Mouse (Mus musculus): Measurements from ENCODE around the gene Foxp1. TPM values are rescaled to one million over a fixed set of nuclear protein-coding genes. Genes with fewer than 3 reads are reported as not detected.

The Foxp1 gene
- polyA plus RNA-seq, 1 experiment = 73.4 TPM

DNA sequence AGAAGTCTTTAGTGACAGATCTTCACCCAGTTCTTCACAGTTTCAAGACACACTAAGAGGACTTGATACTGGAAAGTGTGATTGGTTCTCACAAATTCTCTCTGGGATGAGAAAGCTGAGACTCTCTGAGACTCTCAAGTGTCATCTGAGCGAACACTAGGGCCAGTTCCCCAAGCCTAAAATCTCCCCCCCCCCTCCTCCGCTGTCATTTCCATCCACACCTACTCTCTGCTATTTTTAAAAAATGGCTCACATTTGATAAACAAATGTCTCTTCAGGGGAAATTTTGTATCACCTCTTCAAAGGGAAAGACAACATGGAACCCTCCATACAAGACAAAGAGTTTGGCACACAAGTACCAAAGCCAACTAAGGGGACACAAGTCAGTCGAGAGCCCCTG is 346.3 kb downstream of the Foxp1 start:
- no peak for TF ChIP-seq CTCF (IDR thresholded peaks at IDR 0.05; ENCODE audit: low read depth, low read length)
- no peak for TF ChIP-seq POLR2A (IDR thresholded peaks at IDR 0.05; ENCODE audit: borderline replicate concordance, low read depth, low read length)
- Histone ChIP-seq H3K4me1 (ENCODE audit: control insufficient read depth, insufficient read depth, low read length) (peaks cover 12% of the 10 kb centered on the region), H3K27ac (ENCODE audit: insufficient read depth, low read depth, low read length) (no peak overlapping the region), H3K4me3 (ENCODE audit: insufficient read depth, low read length) (no peak overlapping the region)

- Histone ChIP-seq H3K4me1 (ENCODE audit: control insufficient read depth, insufficient read depth, low read length) (peaks cover 13% of the 10 kb centered on the region), H3K4me3 (ENCODE audit: insufficient read depth, low read length) (no peak overlapping the region), H3K27ac (ENCODE audit: insufficient read depth, low read depth, low read length) (no peak overlapping the region)
- no peak for TF ChIP-seq CTCF (IDR thresholded peaks at IDR 0.05; ENCODE audit: low read depth, low read length)
- no peak for TF ChIP-seq POLR2A (IDR thresholded peaks at IDR 0.05; ENCODE audit: borderline replicate concordance, low read depth, low read length)
Measured at GRCm38 (mm10) chr6:99175377-99175776, 347.1 kb downstream of the Foxp1 start.

GRCm38 (mm10) chr6:99173902-99174210 is 348.7 kb downstream of the Foxp1 start:
- Histone ChIP-seq H3K4me1 (ENCODE audit: control insufficient read depth, insufficient read depth, low read length) (peaks cover 13% of the 10 kb centered on the region), H3K27ac (ENCODE audit: insufficient read depth, low read depth, low read length) (no peak overlapping the region), H3K4me3 (ENCODE audit: insufficient read depth, low read length) (no peak overlapping the region)
- TF ChIP-seq CTCF (IDR thresholded peaks at IDR 0.05; ENCODE audit: low read depth, low read length) (no peak), POLR2A (IDR thresholded peaks at IDR 0.05; ENCODE audit: borderline replicate concordance, low read depth, low read length) (no peak)

DNA sequence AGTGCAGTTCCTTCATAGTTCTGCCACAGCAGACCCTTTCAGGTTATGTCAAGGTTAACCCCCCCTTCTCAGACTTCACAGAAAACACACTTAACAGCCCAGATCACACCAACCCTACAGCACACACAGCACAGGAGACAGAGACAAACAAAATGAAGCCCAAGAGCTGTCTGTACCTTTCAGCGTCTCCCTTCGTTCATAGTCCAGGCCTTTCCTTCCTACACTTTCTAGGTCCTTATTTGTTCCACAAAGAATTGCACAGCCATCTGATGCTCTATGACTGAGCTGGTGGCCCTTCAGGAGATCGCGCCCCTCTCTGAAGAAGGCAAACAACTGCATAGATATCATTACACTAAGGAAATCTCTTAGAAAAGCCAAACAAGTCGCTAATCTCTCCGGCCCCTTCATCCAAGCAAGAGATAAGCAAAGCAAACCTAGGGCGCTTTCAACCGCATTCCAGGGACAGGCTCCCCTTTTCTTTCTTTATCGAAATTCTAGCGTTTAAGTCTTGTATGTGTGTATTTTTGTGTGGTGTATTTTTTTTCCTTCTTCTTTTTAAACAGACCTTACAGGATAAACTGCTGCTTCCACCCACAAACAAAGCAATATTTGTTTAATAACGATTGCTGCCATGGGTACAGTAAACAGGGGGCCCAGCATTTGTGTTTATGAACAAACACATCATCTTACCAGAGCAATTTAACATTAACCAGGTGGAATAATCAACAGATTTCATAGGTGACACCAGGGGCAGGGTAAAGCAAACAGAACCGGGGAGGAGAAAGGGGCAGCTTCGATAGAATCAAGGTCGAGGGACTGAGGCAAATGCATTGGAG is 349.2 kb downstream of the Foxp1 start:
- H3K4me1 ChIP-seq (ENCODE audit: control insufficient read depth, insufficient read depth, low read length) = peaks cover 13% of the 10 kb centered on the region
- no peak overlapping the region for H3K27ac ChIP-seq (ENCODE audit: insufficient read depth, low read depth, low read length)
- H3K4me3 ChIP-seq (ENCODE audit: insufficient read depth, low read length) = no peak overlapping the region
- TF ChIP-seq CTCF (IDR thresholded peaks at IDR 0.05; ENCODE audit: low read depth, low read length) (no peak), POLR2A (IDR thresholded peaks at IDR 0.05; ENCODE audit: borderline replicate concordance, low read depth, low read length) (no peak)

DNA sequence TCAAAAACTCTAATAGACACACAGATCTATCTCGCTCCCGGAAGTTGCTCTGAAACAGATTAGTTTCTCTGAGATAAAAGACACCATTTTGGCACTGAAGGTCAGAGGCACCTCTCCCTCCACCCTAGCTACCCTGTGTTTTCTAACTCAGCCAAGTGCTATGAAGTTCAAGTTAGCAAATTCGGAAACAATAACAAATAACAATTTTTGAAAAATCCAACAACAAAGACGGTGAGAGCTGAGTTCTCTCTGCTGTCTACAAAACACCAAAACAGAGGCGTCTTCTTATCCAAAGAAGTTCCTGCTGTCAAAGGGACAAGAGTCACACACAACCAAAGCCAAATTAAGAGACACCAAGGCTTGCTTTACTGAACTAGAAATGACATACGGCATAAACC is 349.9 kb downstream of the Foxp1 start:
- Histone ChIP-seq H3K4me1 (ENCODE audit: control insufficient read depth, insufficient read depth, low read length) (peaks cover 13% of the 10 kb centered on the region), H3K27ac (ENCODE audit: insufficient read depth, low read depth, low read length) (no peak overlapping the region), H3K4me3 (ENCODE audit: insufficient read depth, low read length) (no peak overlapping the region)
- TF ChIP-seq POLR2A (IDR thresholded peaks at IDR 0.05; ENCODE audit: borderline replicate concordance, low read depth, low read length) (no peak), CTCF (IDR thresholded peaks at IDR 0.05; ENCODE audit: low read depth, low read length) (no peak)

DNA sequence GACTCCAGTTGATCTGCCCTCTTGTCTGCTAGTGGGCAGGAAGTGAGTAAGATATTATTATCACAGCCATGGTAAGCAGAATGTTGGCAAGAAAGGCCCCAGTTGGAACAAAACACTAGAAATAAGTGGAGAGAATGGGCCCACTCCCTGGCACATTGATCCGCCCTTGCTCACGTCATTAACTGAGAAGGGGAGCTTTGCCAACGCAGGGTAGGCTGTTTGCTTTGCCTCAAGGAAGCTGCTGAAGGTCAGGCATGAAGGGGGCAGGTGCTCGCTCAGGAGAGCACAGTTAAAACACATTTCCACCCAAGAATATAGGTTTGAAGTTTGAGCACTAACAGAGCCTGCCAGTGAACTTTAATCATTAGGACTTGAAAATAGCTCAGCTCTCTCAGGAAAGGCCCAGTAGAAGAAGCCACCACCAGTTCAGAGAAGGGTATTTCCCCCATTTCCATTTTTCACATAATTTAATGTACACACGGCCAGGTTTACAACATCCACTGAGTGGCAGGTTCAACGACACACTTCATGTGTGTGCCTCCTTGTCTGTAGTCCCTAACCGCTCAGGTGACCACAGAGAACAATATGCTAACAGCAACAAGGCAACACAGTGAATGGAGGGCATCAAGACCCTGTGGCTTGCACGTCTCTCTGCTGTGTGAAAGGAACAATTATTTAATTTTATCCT is 350.5 kb downstream of the Foxp1 start:
- TF ChIP-seq CTCF (IDR thresholded peaks at IDR 0.05; ENCODE audit: low read depth, low read length) (no peak), POLR2A (IDR thresholded peaks at IDR 0.05; ENCODE audit: borderline replicate concordance, low read depth, low read length) (no peak)
- H3K27ac ChIP-seq (ENCODE audit: insufficient read depth, low read depth, low read length) = no peak overlapping the region
- H3K4me3 ChIP-seq (ENCODE audit: insufficient read depth, low read length) = no peak overlapping the region
- H3K4me1 ChIP-seq (ENCODE audit: control insufficient read depth, insufficient read depth, low read length) = peaks cover 13% of the 10 kb centered on the region

GRCm38 (mm10) chr6:99171281-99171825 is 351.2 kb downstream of the Foxp1 start:
- no peak for TF ChIP-seq POLR2A (IDR thresholded peaks at IDR 0.05; ENCODE audit: borderline replicate concordance, low read depth, low read length)
- TF ChIP-seq CTCF (IDR thresholded peaks at IDR 0.05; ENCODE audit: low read depth, low read length) = no peak
- no peak overlapping the region for H3K4me3 ChIP-seq (ENCODE audit: insufficient read depth, low read length)
- H3K27ac ChIP-seq (ENCODE audit: insufficient read depth, low read depth, low read length) = no peak overlapping the region
- H3K4me1 ChIP-seq (ENCODE audit: control insufficient read depth, insufficient read depth, low read length) = peaks cover 13% of the 10 kb centered on the region

GRCm38 (mm10) chr6:99168727-99169126 is 353.8 kb downstream of the Foxp1 start:
- H3K4me1 ChIP-seq (ENCODE audit: control insufficient read depth, insufficient read depth, low read length) = peaks cover 7% of the 10 kb centered on the region
- H3K4me3 ChIP-seq (ENCODE audit: insufficient read depth, low read length) = no peak overlapping the region
- TF ChIP-seq CTCF (IDR thresholded peaks at IDR 0.05; ENCODE audit: low read depth, low read length) (no peak), POLR2A (IDR thresholded peaks at IDR 0.05; ENCODE audit: borderline replicate concordance, low read depth, low read length) (no peak)
- no peak overlapping the region for H3K27ac ChIP-seq (ENCODE audit: insufficient read depth, low read depth, low read length)

DNA sequence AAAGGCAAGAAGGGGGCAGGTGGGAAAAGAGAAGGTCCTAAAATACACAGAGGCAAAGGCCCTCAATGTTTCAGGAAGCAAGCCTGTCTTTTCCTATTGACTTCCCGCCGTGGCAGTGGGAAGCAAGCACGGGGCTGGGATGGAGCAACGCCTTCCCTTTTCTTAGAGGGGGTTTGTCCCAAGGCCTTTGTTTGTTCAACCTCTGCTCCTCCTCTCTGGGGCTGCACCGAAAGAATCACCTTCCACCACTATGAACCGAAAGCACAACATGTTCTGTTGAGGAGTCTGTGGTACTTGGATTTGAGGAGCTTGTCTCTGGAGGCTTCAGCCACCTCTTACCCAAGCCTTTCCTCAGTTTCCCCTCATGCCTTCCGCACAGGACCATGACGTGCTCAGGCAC is 355.5 kb downstream of the Foxp1 start:
- TF ChIP-seq CTCF (IDR thresholded peaks at IDR 0.05; ENCODE audit: low read depth, low read length) (no peak), POLR2A (IDR thresholded peaks at IDR 0.05; ENCODE audit: borderline replicate concordance, low read depth, low read length) (no peak)

GRCm38 (mm10) chr6:99166169-99166568 is 356.4 kb downstream of the Foxp1 start:
- no peak for TF ChIP-seq CTCF (IDR thresholded peaks at IDR 0.05; ENCODE audit: low read depth, low read length)
- TF ChIP-seq POLR2A (IDR thresholded peaks at IDR 0.05; ENCODE audit: borderline replicate concordance, low read depth, low read length) = no peak
- no peak overlapping the region for H3K4me3 ChIP-seq (ENCODE audit: insufficient read depth, low read length)
- H3K4me1 ChIP-seq (ENCODE audit: control insufficient read depth, insufficient read depth, low read length) = no peaks in the 10 kb centered on the region
- no peak overlapping the region for H3K27ac ChIP-seq (ENCODE audit: insufficient read depth, low read depth, low read length)

More for the DNA sequence above, 355.5 kb downstream of the Foxp1 start:
- Histone ChIP-seq H3K4me1 (ENCODE audit: control insufficient read depth, insufficient read depth, low read length) (peaks cover 7% of the 10 kb centered on the region), H3K4me3 (ENCODE audit: insufficient read depth, low read length) (no peak overlapping the region), H3K27ac (ENCODE audit: insufficient read depth, low read depth, low read length) (no peak overlapping the region)
